Mouse (Mus musculus): ENCODE measurements around the gene Cend1. TPM values are rescaled to one million over a fixed set of nuclear protein-coding genes. Genes with fewer than 3 reads are reported as not detected.

The Cend1 gene
- polyA plus RNA-seq, 1 experiment from 2014 or later = not detected

DNA sequence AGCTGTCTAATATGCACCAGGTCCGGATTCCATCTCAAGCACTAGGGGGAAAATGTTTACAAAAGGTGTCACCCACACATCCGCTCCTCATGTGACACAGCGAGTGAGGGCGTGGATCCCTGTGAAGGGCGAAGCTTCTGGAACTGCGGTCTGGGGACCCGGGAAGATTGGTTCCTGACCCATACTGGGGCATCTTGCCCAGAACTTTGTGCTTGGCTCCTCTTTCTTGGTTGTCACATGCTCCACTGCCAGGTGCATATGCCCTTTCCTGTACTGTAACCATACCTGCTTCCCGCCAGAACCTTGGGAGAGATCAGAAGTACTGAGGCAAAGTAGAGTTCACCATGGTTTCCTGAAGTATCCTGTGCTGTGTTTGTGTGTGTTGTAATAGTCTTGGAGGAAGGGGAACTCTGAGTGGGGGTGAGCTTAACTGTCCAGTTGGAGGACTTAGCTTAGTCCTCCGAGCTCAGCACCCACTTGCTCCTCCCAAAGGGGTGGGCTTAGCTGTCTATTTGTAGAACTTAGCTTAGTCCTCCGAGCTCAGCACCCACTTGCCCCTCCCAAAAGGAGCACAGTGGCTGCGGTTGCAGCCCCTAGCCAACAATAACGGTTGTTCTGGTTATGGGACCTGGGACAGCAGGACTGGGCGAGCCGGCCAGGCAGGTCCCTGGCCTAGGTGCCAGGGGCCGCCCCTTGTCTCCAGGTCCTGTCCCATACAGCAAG is 31.3 kb upstream of the Cend1 start, which contains the start of gene Cracr2b:
TSS of gene Cracr2b (plus strand) at position 704 of the 723 bp plus-strand sequence.
- peaks cover 55% of the 10 kb centered on the region for H3K27me3 ChIP-seq (ENCODE audit: insufficient read depth, low read length)
- 42% methylated on average over 15 of the region's 15 CpGs for WGBS

DNA sequence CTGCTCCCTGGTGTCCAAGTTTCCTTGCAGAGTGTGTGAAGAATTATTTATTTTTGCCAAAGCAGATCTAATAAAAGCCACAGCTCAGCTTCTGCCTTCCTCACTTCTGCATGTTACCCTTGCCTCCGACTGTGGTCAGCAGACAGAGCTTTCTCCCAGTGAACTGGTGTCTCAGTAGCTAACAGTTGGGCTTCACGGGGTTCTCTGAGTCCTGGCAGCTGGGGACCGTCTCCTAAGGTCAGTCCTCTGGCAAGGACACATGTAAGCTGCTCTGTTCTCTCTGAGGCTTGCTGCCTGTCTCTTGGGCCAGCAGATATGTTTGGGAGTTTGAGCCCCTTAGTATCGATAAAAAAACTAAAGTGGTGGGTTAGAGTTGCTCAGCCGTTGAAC is 30.7 kb upstream of the Cend1 start:
- no peak overlapping the region for H3K27ac ChIP-seq (ENCODE audit: low read depth)
- peaks cover 49% of the 10 kb centered on the region for H3K27me3 ChIP-seq (ENCODE audit: insufficient read depth, low read length)
- no peak overlapping the region for H3K4me3 ChIP-seq (ENCODE audit: low read depth, low read length)
- TF ChIP-seq CTCF (IDR thresholded peaks at IDR 0.05; ENCODE audit: low read depth) = no peak
- ATAC-seq (ENCODE audit: insufficient read depth) (no peak), DNase-seq (no peak)
- no peak overlapping the region for H3K4me2 ChIP-seq
- H3K4me1 ChIP-seq (ENCODE audit: insufficient read depth) = peaks cover 14% of the 10 kb centered on the region
- H3K9ac ChIP-seq = no peak overlapping the region
- WGBS = 32% methylated on average over 5 of the region's 5 CpGs
- H3K9me3 ChIP-seq (ENCODE audit: low read depth, low read length) = no peaks in the 10 kb centered on the region
- H3K36me3 ChIP-seq (ENCODE audit: insufficient read depth) = peaks cover 11% of the 10 kb centered on the region; the same call in 1 of the 2 replicates

More for the DNA sequence above, 31.3 kb upstream of the Cend1 start, which contains the start of gene Cracr2b:
- Histone ChIP-seq H3K36me3 (ENCODE audit: insufficient read depth) (peaks cover 11% of the 10 kb centered on the region; the same call in 1 of the 2 replicates), H3K9me3 (ENCODE audit: low read depth, low read length) (no peaks in the 10 kb centered on the region), H3K27ac (ENCODE audit: low read depth) (0 out of 2 replicates have a peak within 1 kb of the TSS, but pooled peaks have one; percentile 18), H3K9ac (peak within 1 kb of the TSS; percentile 58), H3K4me3 (ENCODE audit: low read depth, low read length) (peak within 1 kb of the TSS; percentile 45), H3K4me2 (peak within 1 kb of the TSS; percentile 76), H3K4me1 (ENCODE audit: insufficient read depth) (peaks cover 13% of the 10 kb centered on the region)
- no peak for ATAC-seq (ENCODE audit: insufficient read depth)
- TF ChIP-seq CTCF (IDR thresholded peaks at IDR 0.05; ENCODE audit: low read depth) = no peak
- no peak for DNase-seq

DNA sequence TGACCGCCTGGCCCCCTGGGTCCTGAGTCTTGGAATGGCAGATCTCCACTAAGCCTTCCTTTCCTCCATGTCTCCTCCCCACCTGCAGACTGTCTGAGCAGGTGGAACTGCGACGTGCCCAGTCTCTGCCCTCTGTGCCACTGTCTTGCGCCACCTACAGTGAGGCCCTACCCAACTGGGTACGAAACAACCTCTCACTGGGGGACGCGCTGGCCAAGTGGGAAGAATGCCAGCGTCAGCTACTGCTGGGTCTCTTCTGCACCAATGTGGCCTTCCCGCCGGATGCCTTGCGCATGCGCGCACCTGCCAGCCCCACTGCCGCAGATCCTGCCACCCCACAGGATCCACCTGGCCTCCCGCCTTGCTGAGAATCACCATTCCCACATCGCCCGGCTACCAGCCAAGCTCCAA is 30.0 kb upstream of the Cend1 start:
- peaks cover 11% of the 10 kb centered on the region; the same call in 1 of the 2 replicates for H3K36me3 ChIP-seq (ENCODE audit: insufficient read depth)
- no peak overlapping the region for H3K4me3 ChIP-seq (ENCODE audit: low read depth, low read length)
- H3K4me2 ChIP-seq = no peak overlapping the region
- 87% methylated on average over 17 of the region's 17 CpGs for whole genome bisulfite sequencing
- H3K27ac ChIP-seq (ENCODE audit: low read depth) = no peak overlapping the region
- no peak for TF ChIP-seq CTCF (IDR thresholded peaks at IDR 0.05; ENCODE audit: low read depth)
- H3K9me3 ChIP-seq (ENCODE audit: low read depth, low read length) = no peaks in the 10 kb centered on the region
- ATAC-seq (ENCODE audit: insufficient read depth) (no peak), DNase-seq (no peak)
- peaks cover 43% of the 10 kb centered on the region for H3K27me3 ChIP-seq (ENCODE audit: insufficient read depth, low read length)
- H3K4me1 ChIP-seq (ENCODE audit: insufficient read depth) = peaks cover 8% of the 10 kb centered on the region; the same call in 1 of the 2 replicates
- no peak overlapping the region for H3K9ac ChIP-seq

DNA sequence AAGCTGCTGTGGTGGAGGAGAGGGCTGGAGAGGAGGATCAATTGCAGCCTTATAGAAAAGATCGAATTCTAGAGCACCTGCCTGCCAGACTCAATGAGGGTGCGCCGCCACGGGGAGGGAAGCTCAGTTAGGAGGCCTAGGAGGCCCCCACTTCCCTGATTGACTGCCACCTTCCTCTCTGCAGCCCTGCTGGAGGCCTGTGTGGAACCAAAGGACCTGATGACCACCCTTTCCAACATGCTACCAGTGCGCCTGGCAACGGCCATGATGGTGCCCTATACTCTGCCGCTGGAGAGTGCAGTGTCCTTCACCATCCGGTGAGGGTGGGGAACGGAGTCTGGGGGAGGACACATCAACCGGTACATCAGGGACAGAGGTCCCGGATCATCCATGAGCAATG is 29.4 kb upstream of the Cend1 start:
- H3K36me3 ChIP-seq (ENCODE audit: insufficient read depth) = peaks cover 11% of the 10 kb centered on the region; the same call in 1 of the 2 replicates
- H3K27ac ChIP-seq (ENCODE audit: low read depth) = no peak overlapping the region
- H3K4me2 ChIP-seq = no peak overlapping the region
- H3K9ac ChIP-seq = no peak overlapping the region
- no peak for DNase-seq
- 92% methylated on average over 11 of the region's 11 CpGs for WGBS
- H3K4me3 ChIP-seq (ENCODE audit: low read depth, low read length) = no peak overlapping the region
- peaks cover 8% of the 10 kb centered on the region; the same call in 1 of the 2 replicates for H3K4me1 ChIP-seq (ENCODE audit: insufficient read depth)
- no peak for ATAC-seq (ENCODE audit: insufficient read depth)
- H3K9me3 ChIP-seq (ENCODE audit: low read depth, low read length) = no peaks in the 10 kb centered on the region
- no peak for TF ChIP-seq CTCF (IDR thresholded peaks at IDR 0.05; ENCODE audit: low read depth)
- H3K27me3 ChIP-seq (ENCODE audit: insufficient read depth, low read length) = peaks cover 36% of the 10 kb centered on the region

DNA sequence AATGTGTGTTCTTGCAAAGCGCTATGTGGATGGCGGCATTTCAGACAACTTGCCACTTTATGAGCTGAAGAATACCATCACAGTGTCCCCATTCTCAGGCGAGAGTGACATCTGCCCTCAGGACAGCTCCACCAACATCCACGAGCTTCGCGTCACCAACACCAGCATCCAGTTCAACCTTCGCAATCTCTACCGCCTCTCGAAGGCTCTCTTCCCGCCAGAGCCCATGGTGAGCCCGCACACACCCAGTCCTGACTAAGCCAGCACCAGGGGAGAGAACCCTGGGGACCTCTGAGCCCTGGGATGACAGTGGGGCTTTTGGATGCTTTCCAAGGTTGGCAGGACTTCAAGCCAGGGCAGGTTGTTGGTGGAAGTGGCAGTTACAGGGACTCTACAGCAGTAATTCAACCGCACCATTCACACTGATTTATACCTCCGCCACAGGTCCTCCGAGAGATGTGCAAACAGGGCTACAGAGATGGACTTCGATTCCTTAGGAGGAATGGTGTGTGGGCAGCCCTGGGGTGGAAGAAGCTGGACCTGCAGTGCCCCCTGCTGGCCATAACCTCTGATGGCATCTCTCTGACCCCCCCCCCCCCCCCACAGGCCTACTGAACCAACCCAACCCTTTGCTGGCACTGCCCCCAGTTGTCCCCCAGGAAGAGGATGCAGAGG is 28.8 kb upstream of the Cend1 start:
- Histone ChIP-seq H3K9me3 (ENCODE audit: low read depth, low read length) (no peaks in the 10 kb centered on the region), H3K4me3 (ENCODE audit: low read depth, low read length) (no peak overlapping the region), H3K9ac (no peak overlapping the region), H3K4me2 (no peak overlapping the region), H3K27ac (ENCODE audit: low read depth) (no peak overlapping the region), H3K36me3 (ENCODE audit: insufficient read depth) (peaks cover 11% of the 10 kb centered on the region; the same call in 1 of the 2 replicates), H3K4me1 (ENCODE audit: insufficient read depth) (peaks cover 8% of the 10 kb centered on the region; the same call in 1 of the 2 replicates), H3K27me3 (ENCODE audit: insufficient read depth, low read length) (peaks cover 31% of the 10 kb centered on the region)
- DNase-seq (peak; percentile 57), ATAC-seq (ENCODE audit: insufficient read depth) (no peak)
- peak; percentile 67 for TF ChIP-seq CTCF (IDR thresholded peaks at IDR 0.05; ENCODE audit: low read depth)
- WGBS = 72% methylated on average over 15 of the region's 15 CpGs

DNA sequence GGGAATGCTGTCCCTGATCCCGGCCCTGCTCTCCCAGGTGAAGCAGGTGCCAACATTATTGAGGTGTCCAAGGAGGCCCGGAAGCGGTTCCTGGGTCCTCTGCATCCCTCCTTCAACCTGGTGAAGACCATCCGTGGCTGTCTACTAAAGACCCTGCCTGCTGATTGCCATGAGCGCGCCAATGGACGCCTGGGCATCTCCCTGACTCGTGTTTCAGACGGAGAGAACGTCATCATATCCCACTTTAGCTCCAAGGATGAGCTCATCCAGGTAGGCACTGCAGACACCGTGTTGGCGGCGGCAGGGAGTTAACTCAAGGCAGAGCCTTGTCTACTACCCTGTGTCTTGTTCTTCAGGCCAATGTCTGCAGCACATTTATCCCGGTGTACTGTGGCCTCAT is 27.9 kb upstream of the Cend1 start:
- Histone ChIP-seq H3K9me3 (ENCODE audit: low read depth, low read length) (no peaks in the 10 kb centered on the region), H3K4me1 (ENCODE audit: insufficient read depth) (peaks cover 8% of the 10 kb centered on the region; the same call in 1 of the 2 replicates), H3K36me3 (ENCODE audit: insufficient read depth) (peaks cover 12% of the 10 kb centered on the region; the same call in 1 of the 2 replicates), H3K4me3 (ENCODE audit: low read depth, low read length) (no peak overlapping the region), H3K9ac (no peak overlapping the region), H3K27me3 (ENCODE audit: insufficient read depth, low read length) (peaks cover 22% of the 10 kb centered on the region), H3K4me2 (no peak overlapping the region), H3K27ac (ENCODE audit: low read depth) (no peak overlapping the region)
- WGBS = 89% methylated on average over 14 of the region's 14 CpGs
- DNase-seq (no peak), ATAC-seq (ENCODE audit: insufficient read depth) (no peak)
- TF ChIP-seq CTCF (IDR thresholded peaks at IDR 0.05; ENCODE audit: low read depth) = no peak

DNA sequence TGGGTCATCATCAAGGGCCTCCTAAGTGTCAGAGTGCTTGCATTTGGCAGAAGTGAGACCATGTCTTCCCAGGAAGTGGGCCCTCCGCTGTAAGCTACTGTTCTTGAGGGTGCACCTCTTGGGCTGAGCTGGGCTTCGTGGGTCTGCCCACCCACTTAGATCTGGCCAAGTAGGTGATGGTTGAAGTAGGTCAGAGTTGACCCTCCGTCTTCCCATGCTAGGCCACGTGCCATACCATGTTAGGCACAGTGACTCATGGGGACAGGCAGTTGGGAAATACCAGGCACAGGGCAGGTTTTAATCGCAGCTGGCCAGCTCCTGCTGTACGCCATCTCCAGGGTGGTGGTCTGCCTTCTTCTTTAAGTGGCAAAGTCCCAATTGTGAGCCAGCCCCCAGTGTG is 27.4 kb upstream of the Cend1 start:
- peaks cover 8% of the 10 kb centered on the region; the same call in 1 of the 2 replicates for H3K4me1 ChIP-seq (ENCODE audit: insufficient read depth)
- no peak for ATAC-seq (ENCODE audit: insufficient read depth)
- no peak overlapping the region for H3K27ac ChIP-seq (ENCODE audit: low read depth)
- H3K4me3 ChIP-seq (ENCODE audit: low read depth, low read length) = no peak overlapping the region
- H3K9me3 ChIP-seq (ENCODE audit: low read depth, low read length) = no peaks in the 10 kb centered on the region
- H3K4me2 ChIP-seq = peak overlapping the region; percentile 98; the same call in 1 of the 2 replicates
- no peak for TF ChIP-seq CTCF (IDR thresholded peaks at IDR 0.05; ENCODE audit: low read depth)
- no peak overlapping the region for H3K9ac ChIP-seq
- peaks cover 17% of the 10 kb centered on the region for H3K27me3 ChIP-seq (ENCODE audit: insufficient read depth, low read length)
- peaks cover 17% of the 10 kb centered on the region; the same call in 1 of the 2 replicates for H3K36me3 ChIP-seq (ENCODE audit: insufficient read depth)
- no peak for DNase-seq
- 83% methylated on average over 6 of the region's 6 CpGs for WGBS
